Mouse (Mus musculus) frontal cortex, adult 2 months (tissue): ENCODE data around the gene Gimap5. TPM values are rescaled to one million over a fixed set of nuclear protein-coding genes. Genes with fewer than 3 reads are reported as not detected.

Source experiments
- DNase-seq, 2 experiments: peaks; one replicate each; pipeline ENCODE4 v3.0.0; 2022; ENCODE audit warnings: low spot score in 1 of 2; ENCODE audit errors: extremely low spot score in 1 of 2
- polyA plus RNA-seq: library from polyadenylated mRNA; depleted of rRNA; stranded (reverse); fragments of >200 nt; gene quantifications from 2 replicates; pipeline ENCODE4 v1.2.3, GENCODE M21; 2012; rRNA removed

The Gimap5 gene
- polyA plus RNA-seq = 0.67 and 0.82 TPM in 2 replicates

- peak in 1 of 2 experiments; percentile 40 for DNase-seq
Observed at GRCm38 (mm10) chr6:48745959-48746889, at the start of gene Gimap5. Gene Gimap5, plus strand, starts transcription at chr6:48746197.

DNA sequence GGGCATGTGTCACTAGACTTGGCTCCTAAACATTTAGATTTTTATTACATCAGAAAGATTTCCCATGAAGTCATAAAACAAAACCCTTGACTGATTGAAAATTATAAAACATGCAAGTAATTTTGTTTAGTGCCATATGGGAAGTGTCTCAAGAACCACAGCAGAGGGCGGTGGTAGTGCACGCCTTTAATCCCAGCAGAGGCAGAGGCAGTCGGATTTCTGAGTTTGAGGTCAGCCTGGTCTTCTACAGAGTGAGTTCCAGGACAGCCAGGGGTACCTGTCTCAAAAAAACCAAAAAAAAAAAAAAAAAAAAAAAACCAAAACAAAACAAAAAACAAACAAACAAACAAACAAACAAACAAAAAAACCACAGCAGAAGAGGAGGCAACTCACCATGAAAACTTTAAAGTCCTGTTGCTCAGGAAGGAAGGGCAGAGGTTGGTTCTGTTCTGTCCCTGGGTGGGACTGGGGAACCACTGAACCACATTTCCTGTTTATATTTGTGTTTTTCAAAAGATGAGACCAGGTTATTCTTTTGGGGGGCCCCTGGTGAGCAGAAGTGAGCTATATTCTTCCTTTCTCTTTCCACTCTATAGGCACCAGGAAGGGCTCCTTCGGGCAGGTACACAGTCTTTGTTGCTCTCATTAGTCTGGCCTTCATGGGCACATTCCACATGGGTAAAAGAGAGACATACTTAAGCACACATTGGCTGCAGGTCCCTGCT lies 49.0 kb upstream of the Gimap5 start:
- no peak for DNase-seq

DNA sequence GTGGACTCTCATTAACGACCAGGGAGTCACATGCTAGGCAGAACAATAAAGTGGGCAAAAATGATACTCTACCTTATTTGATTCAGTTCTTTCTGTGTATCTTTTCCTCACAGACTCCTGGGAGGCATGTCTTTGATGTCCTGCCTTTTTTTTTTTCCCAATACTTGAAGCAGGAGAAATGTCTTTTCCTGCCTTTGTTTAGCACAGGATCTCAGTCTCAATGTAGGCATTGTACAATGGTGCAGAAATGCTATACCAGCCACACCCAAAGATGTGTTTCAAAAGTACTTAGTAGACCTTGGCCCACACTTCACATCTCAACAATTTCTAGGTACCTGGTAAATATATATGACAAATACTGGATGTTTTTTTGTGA lies 48.5 kb upstream of the Gimap5 start:
- no peak for DNase-seq

GRCm38 (mm10) chr6:48698066-48698856 lies 47.7 kb upstream of the Gimap5 start:
- DNase-seq = no peak

DNA sequence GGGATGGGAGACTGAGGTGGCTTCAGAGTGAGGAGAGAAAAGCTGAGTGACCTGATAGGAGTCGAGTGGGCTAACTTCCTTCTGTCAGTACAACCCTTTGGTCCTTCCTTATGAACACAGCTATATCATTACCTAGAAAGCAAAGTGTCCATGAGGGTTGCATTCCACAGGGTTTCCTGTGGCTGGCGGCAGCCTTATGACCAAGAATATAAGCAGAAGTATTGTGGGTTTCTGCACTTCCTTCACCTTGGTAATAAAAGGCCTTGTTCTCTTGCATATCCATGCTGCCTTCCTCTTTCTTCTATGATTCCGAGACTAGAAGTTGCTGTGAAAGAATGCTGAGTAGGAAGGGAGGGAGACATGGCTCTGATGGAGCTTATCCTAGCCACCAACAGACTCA lies 47.1 kb upstream of the Gimap5 start:
- DNase-seq = no peak

DNA sequence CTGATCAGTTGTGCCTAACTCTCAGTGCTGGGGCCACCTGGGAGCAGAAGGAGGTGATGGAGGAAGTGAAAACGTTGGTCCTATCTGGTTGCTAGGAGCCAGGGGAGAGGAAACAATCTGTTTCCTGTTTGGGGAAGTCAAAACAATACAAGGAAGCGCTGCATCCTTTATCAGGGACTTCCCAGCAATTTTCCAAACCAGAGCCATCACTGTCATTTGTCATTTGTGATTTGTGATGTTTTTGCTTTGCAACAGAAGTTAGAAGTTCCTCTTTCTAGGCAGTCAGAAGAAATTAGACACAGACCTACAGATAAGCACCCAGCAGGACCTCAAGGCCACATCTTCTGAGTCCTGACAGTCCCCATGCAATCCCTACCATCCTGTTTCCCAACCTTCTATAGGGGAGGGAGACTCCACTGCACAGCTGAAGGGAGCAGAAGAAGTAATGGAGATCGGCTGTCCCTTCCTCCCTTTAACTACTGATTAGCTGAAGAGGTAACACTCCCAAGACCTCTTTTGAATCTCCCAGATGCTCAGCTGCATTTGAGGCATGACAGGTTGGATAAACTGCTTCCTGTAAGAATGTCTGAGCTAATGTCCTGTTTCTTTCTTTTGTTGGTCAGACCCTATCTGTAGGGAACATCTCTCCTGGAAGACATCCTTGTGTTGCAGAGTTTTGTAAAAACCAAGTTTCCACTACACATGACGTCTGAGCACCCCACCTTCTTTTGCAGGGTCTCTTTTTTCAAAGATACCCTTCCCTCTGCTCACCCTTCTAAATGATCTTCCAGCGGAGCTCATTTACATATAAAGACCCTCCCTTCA lies 45.5 kb upstream of the Gimap5 start:
- DNase-seq = no peak

GRCm38 (mm10) chr6:48702146-48702545 lies 43.9 kb upstream of the Gimap5 start:
- no peak for DNase-seq

GRCm38 (mm10) chr6:48702601-48703000 lies 43.4 kb upstream of the Gimap5 start:
- no peak for DNase-seq

DNA sequence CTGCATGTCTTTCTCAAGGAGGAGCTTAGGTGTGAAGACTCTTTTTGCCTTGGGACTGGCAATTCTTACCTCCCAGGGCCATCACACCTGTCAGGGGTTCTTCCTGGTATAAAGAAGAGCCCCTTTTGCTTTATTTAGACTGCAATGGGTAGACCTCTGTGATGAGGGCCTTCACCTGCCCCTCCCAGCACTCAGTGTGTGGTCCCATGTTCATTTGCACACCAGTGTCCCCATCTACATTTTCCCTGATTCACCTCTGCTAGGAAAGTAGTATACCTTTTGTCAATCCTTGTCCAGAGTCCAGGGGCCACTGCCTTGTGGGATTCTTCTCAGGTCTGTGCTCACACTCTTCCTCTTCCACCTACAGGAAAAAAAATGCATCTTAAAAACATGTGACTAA lies 41.9 kb upstream of the Gimap5 start:
- DNase-seq = no peak

GRCm38 (mm10) chr6:48706130-48706529 lies 39.9 kb upstream of the Gimap5 start:
- DNase-seq = no peak

DNA sequence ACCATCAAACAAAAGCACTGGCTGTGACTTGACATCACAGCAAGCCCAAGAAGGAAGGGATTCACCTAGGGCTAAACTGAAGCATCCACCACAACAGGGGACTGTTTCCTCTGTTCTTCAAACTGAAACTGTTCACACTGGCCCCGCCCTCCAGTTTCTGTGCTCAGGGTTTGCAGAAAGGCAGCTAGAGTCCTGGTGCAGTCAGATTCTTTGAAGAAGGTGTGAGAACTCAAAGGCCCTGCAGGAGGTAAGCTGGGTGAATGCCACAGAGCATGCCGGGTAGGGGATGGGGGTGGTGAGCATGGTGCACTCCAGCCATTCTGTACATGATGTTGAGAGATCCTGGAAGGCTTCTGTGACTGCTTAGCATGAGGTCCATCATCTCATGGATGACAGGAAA lies 27.5 kb upstream of the Gimap5 start, which contains the start of the genes Gm28053 and Gimap7:
TSS of gene Gm28053 (plus strand) at position 153 of the 400 bp plus-strand sequence.
TSS of gene Gimap7 (plus strand) at position 167 of the 400 bp plus-strand sequence.
- no peak for DNase-seq

DNA sequence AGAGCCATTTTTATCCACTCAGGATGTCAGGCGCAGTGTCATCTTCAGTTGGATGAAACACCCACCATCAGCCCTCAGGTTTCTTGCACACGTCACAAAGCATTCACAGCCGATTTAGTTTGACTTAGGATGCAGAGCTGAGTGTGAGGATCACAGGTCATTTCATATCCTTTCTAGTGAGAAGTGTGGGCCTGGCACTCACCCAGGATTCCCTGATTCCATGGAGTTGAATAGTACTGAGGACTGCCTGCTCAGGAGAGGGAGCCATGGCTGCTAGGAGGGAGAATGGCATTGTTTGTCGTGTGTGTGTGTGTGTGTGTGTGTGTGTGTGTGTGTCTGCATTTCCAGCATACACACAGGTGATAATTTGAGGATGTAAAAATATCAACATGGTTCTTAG lies 25.7 kb upstream of the Gimap5 start:
- peak in 1 of 2 experiments; percentile 2 for DNase-seq

GRCm38 (mm10) chr6:48723468-48723867 lies 22.5 kb upstream of the Gimap5 start:
- DNase-seq = no peak

- peak; percentile 11 to 45 for DNase-seq
Observed at GRCm38 (mm10) chr6:48725476-48725875, 20.5 kb upstream of the Gimap5 start.

- no peak for DNase-seq
Observed at GRCm38 (mm10) chr6:48727761-48728160, 18.2 kb upstream of the Gimap5 start.

- no peak for DNase-seq
Observed at GRCm38 (mm10) chr6:48732864-48733304, 13.1 kb upstream of the Gimap5 start.

DNA sequence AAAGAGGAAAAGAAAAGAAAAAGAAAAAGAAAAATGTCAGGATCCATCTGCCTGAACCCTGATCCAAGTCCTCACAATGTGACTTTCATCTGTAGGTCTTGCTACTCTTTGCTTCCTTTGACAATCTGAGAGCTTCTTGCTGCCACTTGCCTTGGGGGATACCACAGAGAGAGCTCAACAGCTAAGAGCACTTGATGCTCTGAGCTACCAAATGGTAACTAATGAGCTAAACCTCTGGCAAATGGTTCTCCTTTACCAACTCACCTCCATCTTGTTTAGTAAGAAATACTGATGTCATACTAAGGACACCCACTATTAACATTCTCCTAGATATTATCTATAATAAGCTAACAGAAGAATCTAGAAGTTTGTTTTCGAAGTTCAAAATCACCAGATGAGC lies 12.3 kb upstream of the Gimap5 start:
- no peak for DNase-seq

DNA sequence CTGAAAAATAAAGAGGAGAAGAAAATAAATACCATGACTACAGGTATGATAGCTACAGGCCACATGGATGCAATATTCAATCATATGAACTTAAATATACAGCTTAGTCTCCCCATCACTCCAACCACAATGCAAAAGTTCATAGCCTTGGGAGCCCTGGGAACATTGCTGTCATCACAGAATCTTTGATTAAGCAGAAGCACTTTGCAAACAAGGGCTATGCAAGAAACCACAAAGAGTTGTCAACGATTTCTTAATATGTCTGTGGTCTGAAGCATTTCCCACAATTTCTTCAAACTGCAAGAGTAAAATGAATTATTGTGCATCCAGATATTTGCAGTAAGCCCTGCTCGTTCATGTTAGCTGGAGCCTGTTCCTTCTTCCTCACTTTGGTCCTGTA lies 8.9 kb upstream of the Gimap5 start:
- DNase-seq = no peak

GRCm38 (mm10) chr6:48737688-48738087 lies 8.3 kb upstream of the Gimap5 start:
- DNase-seq = no peak
